Mouse (Mus musculus) ES-Bruce4 (cell line): ENCODE results near the gene Inhbb.

Experiments used
- CTCF ChIP-seq: IDR thresholded peaks from one replicate; pipeline ENCODE4 v1.8.1; 2011; ENCODE audit warnings: low read depth, low read length
- EP300 ChIP-seq: IDR thresholded peaks from 2 replicates; pipeline ENCODE4 v1.6.1; 2011; ENCODE audit warnings: low read depth, low read length; ENCODE audit not compliant: insufficient read depth
- POLR2A ChIP-seq: IDR thresholded peaks from one replicate; pipeline ENCODE4 v1.8.1; 2011; ENCODE audit warnings: low read length; ENCODE audit not compliant: insufficient read depth

- TF ChIP-seq CTCF (no peak), POLR2A (no peak), EP300 (no peak)
These were observed 55.7 kb downstream of the Inhbb start for GRCm38 (mm10) chr1:119366315-119366714.
